Comparison of ENCODE assay signal across 8 mouse cellular contexts in the genomic region with DNA sequence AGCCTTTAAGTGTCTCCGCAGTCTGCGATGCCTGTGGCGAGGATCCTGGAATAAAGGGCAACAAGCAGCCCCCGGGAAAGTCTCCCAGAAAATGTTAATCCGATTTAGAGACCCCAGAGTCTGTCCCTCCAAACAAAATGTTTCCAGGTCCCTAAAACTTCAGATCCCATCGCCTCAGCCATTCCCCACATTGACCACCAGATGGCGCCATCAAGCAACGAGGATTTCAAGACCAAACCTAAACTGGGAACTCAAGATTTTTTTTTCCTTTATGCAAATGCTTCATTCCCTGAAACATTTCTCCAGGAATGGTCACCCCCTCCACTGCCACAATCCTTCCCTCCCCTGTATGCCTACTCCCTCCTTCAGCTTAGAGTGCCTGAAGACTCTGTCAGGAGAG. TPM values are rescaled to one million over a fixed set of nuclear protein-coding genes. Genes with fewer than 3 reads are reported as not detected.
A peak's percentile ranks its signal among the peaks of the same experiment; 100 is the strongest.
DNase-seq lines count a peak whose midpoint lies in the region; ATAC-seq and TF ChIP-seq lines count a peak whose summit lies in the region.

A gene (plus strand): TSS at position 269 of the 400 bp plus-strand sequence.

- H3K4me2 ChIP-seq in embryonic facial prominence, embryonic 13.5 days = peak within 1 kb of the TSS; percentile 32; the same call in 1 of the 2 replicates
- H3K4me2 ChIP-seq in heart, embryonic 14.5 days (ENCODE audit: low read length) = peak within 1 kb of the TSS; percentile 36
- H3K4me2 ChIP-seq in lung, embryonic 16.5 days (ENCODE audit: low read depth, low read length) = no peak within 1 kb of the TSS

- H3K9me3 ChIP-seq in G1E (replicated peaks) = no peaks in the 10 kb centered on the region
- H3K9me3 ChIP-seq in embryonic facial prominence, embryonic 13.5 days = no peaks in the 10 kb centered on the region
- no peaks in the 10 kb centered on the region for H3K9me3 ChIP-seq in heart, embryonic 14.5 days (ENCODE audit: control insufficient read depth, low read length)
- no peaks in the 10 kb centered on the region for H3K9me3 ChIP-seq in lung, embryonic 16.5 days (ENCODE audit: control insufficient read depth, low read length)

- 0 out of 2 replicates have a peak within 1 kb of the TSS, but pooled peaks have one; percentile 27 for H3K9ac ChIP-seq in embryonic facial prominence, embryonic 13.5 days
- no peak within 1 kb of the TSS for H3K9ac ChIP-seq in heart, embryonic 14.5 days (ENCODE audit: low read length)
- H3K9ac ChIP-seq in lung, embryonic 16.5 days (ENCODE audit: low read length) = peak within 1 kb of the TSS; percentile 28; the same call in 1 of the 2 replicates

- H3K4me3 ChIP-seq in G1E (ENCODE audit: low read depth, low read length) = no peak within 1 kb of the TSS
- H3K4me3 ChIP-seq in embryonic facial prominence, embryonic 13.5 days = no peak within 1 kb of the TSS
- H3K4me3 ChIP-seq in heart, embryonic 14.5 days (ENCODE audit: control insufficient read depth in 1 of 2, insufficient read depth in 1 of 2, low read depth in 1 of 2, low read length in 2 of 2) = no peak within 1 kb of the TSS
- H3K4me3 ChIP-seq in lung, embryonic 16.5 days (ENCODE audit: low read length) = no peak within 1 kb of the TSS

- peak; percentile 16 for DNase-seq in G1E (ENCODE audit: low spot score)
- peak; percentile 69 for DNase-seq in adrenal gland, postnatal 25 days
- DNase-seq in layer of hippocampus, adult 11-12 months (ENCODE audit: low spot score) = peak; percentile 75
- peak; percentile 76 to 78 for DNase-seq in right cerebral cortex, adult 2 months (ENCODE audit: low spot score in 2 of 2)

- no peaks in the 10 kb centered on the region for H3K36me3 ChIP-seq in G1E (replicated peaks)
- H3K36me3 ChIP-seq in embryonic facial prominence, embryonic 13.5 days = no peaks in the 10 kb centered on the region
- H3K36me3 ChIP-seq in heart, embryonic 14.5 days (ENCODE audit: control insufficient read depth, insufficient read depth, low read length) = no peaks in the 10 kb centered on the region
- no peaks in the 10 kb centered on the region for H3K36me3 ChIP-seq in lung, embryonic 16.5 days (ENCODE audit: control insufficient read depth, insufficient read depth, low read length)

- H3K27ac ChIP-seq in embryonic facial prominence, embryonic 13.5 days = no peak within 1 kb of the TSS
- H3K27ac ChIP-seq in heart, embryonic 14.5 days (replicated peaks in 1 of 2; ENCODE audit: control insufficient read depth in 1 of 2, insufficient read depth in 1 of 2, low read depth in 2 of 2, low read length in 2 of 2) = no peak within 1 kb of the TSS
- H3K27ac ChIP-seq in lung, embryonic 16.5 days (ENCODE audit: low read length) = no peak within 1 kb of the TSS

- peak; percentile 84 for TF ChIP-seq CTCF in G1E (IDR thresholded peaks at IDR 0.05; ENCODE audit: low read depth, low read length)

- no peaks in the 10 kb centered on the region for H3K4me1 ChIP-seq in G1E (ENCODE audit: insufficient read depth, low read depth, low read length)
- no peaks in the 10 kb centered on the region for H3K4me1 ChIP-seq in embryonic facial prominence, embryonic 13.5 days
- peaks cover 0 to 2% of the 10 kb centered on the region in 2 experiments; a peak in 1 of 4 replicates for H3K4me1 ChIP-seq in heart, embryonic 14.5 days (ENCODE audit: control insufficient read depth in 2 of 2, insufficient read depth in 2 of 2, low read length in 2 of 2)
- no peaks in the 10 kb centered on the region for H3K4me1 ChIP-seq in lung, embryonic 16.5 days (replicated peaks; ENCODE audit: control insufficient read depth, insufficient read depth, low read length)

- H3K27me3 ChIP-seq in G1E (ENCODE audit: insufficient read depth, low read length) = peaks cover 7% of the 10 kb centered on the region; the same call in 1 of the 2 replicates
- 0 out of 2 replicates have a peak, but pooled peaks cover 4% of the 10 kb centered on the region for H3K27me3 ChIP-seq in embryonic facial prominence, embryonic 13.5 days
- no peaks in the 10 kb centered on the region for H3K27me3 ChIP-seq in heart, embryonic 14.5 days (ENCODE audit: control insufficient read depth, insufficient read depth, low read length)
- no peaks in the 10 kb centered on the region for H3K27me3 ChIP-seq in lung, embryonic 16.5 days (ENCODE audit: control insufficient read depth, insufficient read depth, low read depth, low read length)

- no peak for ATAC-seq in G1E (ENCODE audit: extremely low read depth, insufficient number of reproducible peaks, low FRiP score, poor library complexity, severe bottlenecking)
- ATAC-seq in embryonic facial prominence, embryonic 13.5 days (ENCODE audit: insufficient number of reproducible peaks, insufficient read depth, low FRiP score, low TSS enrichment, low read depth) = no peak
- no peak for ATAC-seq in heart, embryonic 14.5 days (ENCODE audit: insufficient number of reproducible peaks, insufficient read depth, low FRiP score, low read depth)
- ATAC-seq in lung, embryonic 16.5 days (ENCODE audit: low read depth) = no peak
- no peak for ATAC-seq in inflammation-experienced regulatory T-cells, adult 6 months

- WGBS in embryonic facial prominence, embryonic 13.5 days = 4% methylated on average over 8 of the region's 8 CpGs
- 6% methylated on average over 8 of the region's 8 CpGs for WGBS in heart, embryonic 14.5 days
- WGBS in lung, embryonic 16.5 days = 2% methylated on average over 8 of the region's 8 CpGs

RNA-seq across cellular contexts. Expression of the gene that starts here (rescaled TPM):
- total RNA-seq in G1E (2014; fragmentation: Nextera tagmentation) (not detected in 2 replicates), G1E (2017) (0.11 TPM in 1 of 2 replicates, not detected in the other)
- polyA plus RNA-seq in G1E (2012) = not detected in 2 replicates
- total RNA-seq in adrenal gland, postnatal 25 days (2021) = 2.7 and 4.7 TPM in 2 replicates
- polyA plus RNA-seq in embryonic facial prominence, embryonic 13.5 days (2015; fragmentation: Nextera tagmentation; extraction: Ambion mirVana) = not detected in 2 replicates
- polyA plus RNA-seq in heart, embryonic 14.5 days (2014; fragmentation: Nextera tagmentation; extraction: Ambion mirVana) = not detected in 2 replicates
- not detected in 2 replicates for polyA plus RNA-seq in lung, embryonic 16.5 days (2015; fragmentation: Nextera tagmentation; extraction: Ambion mirVana)
- polyA plus RNA-seq in inflammation-experienced regulatory T-cells, adult 6 months (2017; shearing (Covaris generic)) = not detected

Comparison
In these comparisons a context has a peak if more than half of its experiments do, and no peak if none do; other contexts are left out.
1. Peak in DNase-seq in G1E; RNA of the gene not detected or under 1 TPM.
2. DNase-seq: peak in every context shown above with its lines; median percentile 77 in right cerebral cortex, adult 2 months; 75 in layer of hippocampus, adult 11-12 months; 69 in adrenal gland, postnatal 25 days; 16 in G1E.